8 mouse cellular contexts compared by ENCODE assay signal in the genomic region with DNA sequence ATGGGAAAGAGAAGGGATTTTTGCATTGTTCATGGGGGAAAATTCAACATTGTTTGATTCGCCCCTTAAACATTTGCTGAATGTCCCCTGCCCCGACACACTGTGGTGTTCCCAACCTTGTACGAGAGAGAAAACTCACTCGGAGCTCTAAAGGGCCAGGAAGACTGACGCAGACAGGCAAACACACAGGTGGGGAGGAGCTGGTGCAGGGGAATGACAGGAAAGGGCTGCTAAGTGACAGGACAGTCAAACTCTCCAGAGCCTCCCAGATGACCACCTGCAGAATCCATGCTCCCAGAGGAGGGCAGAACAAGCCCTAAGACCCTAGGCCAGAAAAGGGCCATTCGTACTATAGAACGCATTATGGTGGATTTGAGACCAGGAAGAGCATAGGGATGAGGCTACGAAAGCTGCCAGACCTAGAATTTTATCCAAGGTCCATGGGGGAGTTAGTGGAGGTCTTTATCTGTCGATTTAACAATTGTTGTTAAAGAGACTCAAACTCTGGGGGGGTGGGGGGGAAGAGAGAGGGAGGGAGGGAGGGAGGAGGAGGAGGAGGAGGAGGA.
DNase-seq lines count a peak whose midpoint lies in the region; ATAC-seq and TF ChIP-seq lines count a peak whose summit lies in the region.

No protein-coding gene starts in this region.

- 17% methylated on average over 9 of the region's 9 CpGs for WGBS in lung, embryonic 16.5 days
- WGBS in forebrain, embryonic 16.5 days, result 2% methylated on average over 8 of the region's 9 CpGs
- 23% methylated on average over 9 of the region's 9 CpGs for WGBS in liver, embryonic 14.5 days (ENCODE audit: insufficient replicate concordance)
- WGBS in stomach, postnatal 0 days, result 25% methylated on average over 8 of the region's 9 CpGs

- H3K4me3 ChIP-seq in lung, embryonic 16.5 days (ENCODE audit: low read length), result peak overlapping the region; percentile 26
- peak overlapping the region; percentile 27 for H3K4me3 ChIP-seq in forebrain, embryonic 16.5 days (replicated peaks; ENCODE audit: low read length)
- peak overlapping the region in 1 of 2 experiments; percentile 0; a peak in 2 of 4 replicates for H3K4me3 ChIP-seq in liver, embryonic 14.5 days (ENCODE audit: insufficient read depth in 1 of 2, low read depth in 2 of 2, low read length in 2 of 2)
- H3K4me3 ChIP-seq in stomach, postnatal 0 days (ENCODE audit: low read depth, low read length), result peak overlapping the region; percentile 8; the same call in 1 of the 2 replicates

- peak overlapping the region; percentile 54 for H3K9ac ChIP-seq in lung, embryonic 16.5 days (ENCODE audit: low read length)
- H3K9ac ChIP-seq in forebrain, embryonic 16.5 days (replicated peaks; ENCODE audit: low read depth, low read length), result peak overlapping the region; percentile 35
- H3K9ac ChIP-seq in liver, embryonic 14.5 days (replicated peaks), result no peak overlapping the region
- no peak overlapping the region for H3K9ac ChIP-seq in stomach, postnatal 0 days (ENCODE audit: low read length)

- no peak for DNase-seq in lung, postnatal 10 days
- DNase-seq in liver, embryonic 14.5 days (ENCODE audit: low read depth in 3 of 3, low spot score in 3 of 3), result no peak
- DNase-seq in stomach, postnatal 0 days (ENCODE audit: low spot score), result peak; percentile 19
- no peak for DNase-seq in right cerebral cortex, postnatal 25 days
- no peak for DNase-seq in urinary bladder, adult 2 months (ENCODE audit: low spot score)
- no peak for DNase-seq in c-Kit-positive CD71-positive TER-119-positive erythroid progenitor cells, embryonic 14.5 days (ENCODE audit: low spot score)

- peaks cover 11% of the 10 kb centered on the region for H3K4me1 ChIP-seq in lung, embryonic 16.5 days (replicated peaks; ENCODE audit: control insufficient read depth, insufficient read depth, low read length)
- H3K4me1 ChIP-seq in forebrain, embryonic 16.5 days (replicated peaks; ENCODE audit: control insufficient read depth, insufficient read depth, low read length), result peaks cover 41% of the 10 kb centered on the region
- peaks cover 0 to 6% of the 10 kb centered on the region in 2 experiments; a peak in 2 of 4 replicates for H3K4me1 ChIP-seq in liver, embryonic 14.5 days (replicated peaks; ENCODE audit: control insufficient read depth in 2 of 2, insufficient read depth in 2 of 2, low read length in 1 of 2)
- H3K4me1 ChIP-seq in stomach, postnatal 0 days (replicated peaks; ENCODE audit: control insufficient read depth, insufficient read depth), result no peaks in the 10 kb centered on the region

- no peak for ATAC-seq in lung, embryonic 16.5 days (ENCODE audit: low read depth)
- peak; percentile 21; the same call in 1 of the 2 replicates for ATAC-seq in forebrain, embryonic 16.5 days
- no peak for ATAC-seq in liver, embryonic 14.5 days (ENCODE audit: insufficient read depth)
- ATAC-seq in stomach, postnatal 0 days (ENCODE audit: low FRiP score, low TSS enrichment), result no peak

- H3K36me3 ChIP-seq in lung, embryonic 16.5 days (ENCODE audit: control insufficient read depth, insufficient read depth, low read length), result no peaks in the 10 kb centered on the region
- H3K36me3 ChIP-seq in forebrain, embryonic 16.5 days (ENCODE audit: control insufficient read depth, insufficient read depth), result no peaks in the 10 kb centered on the region
- no peaks in the 10 kb centered on the region for H3K36me3 ChIP-seq in liver, embryonic 14.5 days (replicated peaks; ENCODE audit: control insufficient read depth, insufficient read depth, low read depth)
- H3K36me3 ChIP-seq in stomach, postnatal 0 days (ENCODE audit: control insufficient read depth, insufficient read depth, low read length), result no peaks in the 10 kb centered on the region

- no peaks in the 10 kb centered on the region for H3K27me3 ChIP-seq in lung, embryonic 16.5 days (ENCODE audit: control insufficient read depth, insufficient read depth, low read depth, low read length)
- no peaks in the 10 kb centered on the region for H3K27me3 ChIP-seq in forebrain, embryonic 16.5 days (replicated peaks; ENCODE audit: control insufficient read depth, insufficient read depth, low read length)
- no peaks in the 10 kb centered on the region for H3K27me3 ChIP-seq in liver, embryonic 14.5 days (ENCODE audit: control insufficient read depth, insufficient read depth, low read length)
- H3K27me3 ChIP-seq in stomach, postnatal 0 days (ENCODE audit: control insufficient read depth, insufficient read depth, low read length), result no peaks in the 10 kb centered on the region

- TF ChIP-seq CTCF in liver, embryonic 14.5 days (IDR thresholded peaks at IDR 0.05; ENCODE audit: low read depth), result no peak
- no peak for TF ChIP-seq CTCF in stomach, postnatal 0 days (IDR thresholded peaks at IDR 0.05; ENCODE audit: low read depth)

- peak overlapping the region; percentile 64 for H3K4me2 ChIP-seq in lung, embryonic 16.5 days (ENCODE audit: low read depth, low read length)
- peak overlapping the region; percentile 67 for H3K4me2 ChIP-seq in forebrain, embryonic 16.5 days (ENCODE audit: low read length)
- H3K4me2 ChIP-seq in liver, embryonic 14.5 days (ENCODE audit: low read depth), result peak overlapping the region; percentile 5
- peak overlapping the region; percentile 43 for H3K4me2 ChIP-seq in stomach, postnatal 0 days (replicated peaks; ENCODE audit: low read depth)

- TF ChIP-seq EP300 in liver, embryonic 14.5 days (IDR thresholded peaks at IDR 0.05; ENCODE audit: low read depth), result no peak
- TF ChIP-seq EP300 in stomach, postnatal 0 days (optimal IDR thresholded peaks at IDR 0.05), result no peak

- no peak overlapping the region; the same call in 1 of the 2 replicates for H3K27ac ChIP-seq in lung, embryonic 16.5 days (ENCODE audit: low read length)
- H3K27ac ChIP-seq in forebrain, embryonic 16.5 days (ENCODE audit: low read length), result peak overlapping the region; percentile 78
- no peak overlapping the region for H3K27ac ChIP-seq in liver, embryonic 14.5 days
- no peak overlapping the region for H3K27ac ChIP-seq in stomach, postnatal 0 days (replicated peaks)

- no peaks in the 10 kb centered on the region for H3K9me3 ChIP-seq in lung, embryonic 16.5 days (ENCODE audit: control insufficient read depth, low read length)
- H3K9me3 ChIP-seq in forebrain, embryonic 16.5 days (ENCODE audit: control insufficient read depth, low read length), result no peaks in the 10 kb centered on the region
- H3K9me3 ChIP-seq in liver, embryonic 14.5 days (ENCODE audit: control insufficient read depth, low read length), result no peaks in the 10 kb centered on the region
- no peaks in the 10 kb centered on the region for H3K9me3 ChIP-seq in stomach, postnatal 0 days (ENCODE audit: control insufficient read depth, low read length)

Comparison
In these comparisons a context has a peak if more than half of its experiments do, and no peak if none do; other contexts are left out.
1. H3K4me2 ChIP-seq: peak in every context shown above with its lines; median percentile 67 in forebrain, embryonic 16.5 days; 64 in lung, embryonic 16.5 days; 43 in stomach, postnatal 0 days; 5 in liver, embryonic 14.5 days.
2. H3K9ac ChIP-seq: peak in lung, embryonic 16.5 days (single experiment) and forebrain, embryonic 16.5 days (single experiment); none in liver, embryonic 14.5 days (single experiment) and stomach, postnatal 0 days (single experiment).